Mouse (Mus musculus) myocyte (in vitro differentiated cells): ENCODE measurements around the gene Tmem8b.

Experiments
- CEBPB ChIP-seq: IDR thresholded peaks from 2 replicates; pipeline ENCODE4 v1.6.1; 2011; ENCODE audit warnings: mild to moderate bottlenecking, moderate library complexity; ENCODE audit not compliant: poor library complexity, insufficient read depth, severe bottlenecking
- E2F4 ChIP-seq: IDR thresholded peaks from one replicate; pipeline ENCODE4 v1.6.1; 2011; ENCODE audit warnings: mild to moderate bottlenecking, control low read depth, moderate library complexity; ENCODE audit not compliant: insufficient read depth
- MAX ChIP-seq: IDR thresholded peaks from one replicate; pipeline ENCODE4 v1.6.1; 2011; ENCODE audit warnings: low read depth, mild to moderate bottlenecking, control low read depth
- MYOG ChIP-seq, 3 experiments: IDR thresholded peaks; one replicate each; pipeline ENCODE4 v1.6.1; 2011; ENCODE audit warnings: control low read depth in 2 of 3, low read depth in 2 of 3, mild to moderate bottlenecking in 2 of 3; ENCODE audit not compliant: insufficient read length in 2 of 3, control insufficient read depth in 1 of 3, insufficient read depth in 1 of 3
- POLR2A ChIP-seq: IDR thresholded peaks from one replicate; pipeline ENCODE4 v1.6.1; 2011; ENCODE audit warnings: low read depth, mild to moderate bottlenecking, control low read depth, moderate library complexity; ENCODE audit not compliant: insufficient read length
- POLR2AphosphoS2 ChIP-seq: IDR thresholded peaks from one replicate; pipeline ENCODE4 v1.6.1; 2011; ENCODE audit warnings: low read depth, control low read depth; ENCODE audit not compliant: insufficient read length
- SRF ChIP-seq: IDR thresholded peaks from one replicate; pipeline ENCODE4 v1.6.1; 2011; ENCODE audit warnings: low read depth; ENCODE audit not compliant: control insufficient read depth, insufficient read length
- TCF12 ChIP-seq: IDR thresholded peaks from one replicate; pipeline ENCODE4 v1.6.1; 2011; ENCODE audit warnings: mild to moderate bottlenecking, control low read depth; ENCODE audit not compliant: poor library complexity, insufficient read depth, severe bottlenecking
- TCF3 ChIP-seq: IDR thresholded peaks from one replicate; pipeline ENCODE4 v1.6.1; 2011; ENCODE audit warnings: low read depth, control low read depth; ENCODE audit not compliant: insufficient read length
- USF1 ChIP-seq: IDR thresholded peaks from one replicate; pipeline ENCODE4 v1.6.1; 2011; ENCODE audit warnings: low read depth, mild to moderate bottlenecking, control low read depth, moderate library complexity

- TF ChIP-seq TCF12 (no peak), CEBPB (no peak), POLR2AphosphoS2 (no peak), USF1 (no peak), MAX (no peak), POLR2A (no peak), MYOG (IDR thresholded peaks at IDR 0.05; ENCODE audit: control insufficient read depth in 1 of 3, insufficient read depth in 1 of 3, insufficient read length in 2 of 3, low read depth in 2 of 3) (no peak), TCF3 (no peak), SRF (no peak), E2F4 (no peak)
These were observed 34.7 kb downstream of the Tmem8b start for GRCm38 (mm10) chr4:43703439-43703838.
